Mouse (Mus musculus) ovary, adult 2 months (tissue): ENCODE data around the gene Fam84a. TPM values are rescaled to one million over a fixed set of nuclear protein-coding genes. Genes with fewer than 3 reads are reported as not detected.

ENCODE experiments used
- polyA plus RNA-seq: library from polyadenylated mRNA; depleted of rRNA; stranded (reverse); fragments of >200 nt; gene quantifications from 2 replicates; pipeline ENCODE4 v1.2.3, GENCODE M21; 2012; rRNA removed

Gene Fam84a
- polyA plus RNA-seq, result 39.4 and 41.4 TPM in 2 replicates

DNA sequence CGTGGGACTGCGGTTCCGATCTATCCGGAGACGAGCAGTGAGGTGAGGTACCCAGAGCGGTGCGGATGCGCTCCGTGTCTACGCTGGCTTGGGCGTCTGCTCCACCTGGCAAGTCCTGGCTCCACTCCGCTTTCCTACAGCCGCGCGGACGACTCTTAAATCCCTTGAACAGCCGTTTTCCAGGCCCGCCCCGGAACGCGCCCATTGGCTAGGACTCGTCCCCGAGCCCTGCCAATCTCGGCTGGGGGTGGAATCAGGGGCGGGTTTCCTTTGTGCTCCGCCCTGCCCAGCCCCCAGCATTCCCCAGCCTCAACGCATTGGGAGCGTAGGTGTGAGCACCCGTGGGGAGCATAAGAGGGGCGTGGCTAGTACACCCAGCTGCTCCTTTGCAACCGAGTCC, at the start of gene Fam84a:
Gene Fam84a, minus strand, starts transcription at position 134 of the 400 bp plus-strand sequence.

